Mouse (Mus musculus) gastrocnemius, adult 2 months (tissue): ENCODE data around the gene Bbc3. TPM values are rescaled to one million over a fixed set of nuclear protein-coding genes. Genes with fewer than 3 reads are reported as not detected.

Experiments
- DNase-seq: peaks from one replicate; pipeline ENCODE4 v3.0.0; 2022
- H3K27ac ChIP-seq: fragments of 200-600 bp; 2 replicates; pipeline ENCODE4 v1.8.1; 2022; ENCODE audit warnings: mild to moderate bottlenecking
- H3K4me3 ChIP-seq: fragments of 200-600 bp; 2 replicates; pipeline ENCODE4 v1.8.1; 2022; ENCODE audit warnings: mild to moderate bottlenecking, moderate library complexity
- CTCF ChIP-seq: fragments of 200-600 bp; IDR thresholded peaks from 2 replicates; pipeline ENCODE4 v1.8.1; 2022; ENCODE audit warnings: antibody characterized with exemption, mild to moderate bottlenecking, moderate library complexity
- intact Hi-C: fragments of 180-260 bp; cut with DNase I; formaldehyde crosslinking; loops from one replicate; pipeline ENCODE4 v1.15.1; 2025
- total RNA-seq, 2 experiments: library from RNA; stranded (reverse); gene quantifications; 2 replicates each; pipeline ENCODE4 v1.2.3; 2021

The Bbc3 gene
- total RNA-seq, 2 experiments from 2014 or later, result 1.4 to 2.9 TPM

- no peak overlapping the region for H3K4me3 ChIP-seq
- intact Hi-C loops, result loop anchor here (5.0 kb wide), 1 partner anchor 48 kb away; no protein-coding TSS in a partner anchor
- peak overlapping the region; percentile 59; the same call in 1 of the 2 replicates for H3K27ac ChIP-seq
- TF ChIP-seq CTCF, result no peak
- DNase-seq, result peak; percentile 43
Observed at GRCm38 (mm10) chr7:16329146-16329545, 21.0 kb downstream of the Bbc3 start.

- no peak for DNase-seq
- intact Hi-C loops, result no loop called here
- Histone ChIP-seq H3K4me3 (no peak overlapping the region), H3K27ac (no peak overlapping the region)
- TF ChIP-seq CTCF, result peak; percentile 17; the same call in 1 of the 2 replicates
Observed at GRCm38 (mm10) chr7:16337733-16338132, 29.5 kb downstream of the Bbc3 start.

GRCm38 (mm10) chr7:16344598-16344997 lies 36.4 kb downstream of the Bbc3 start:
- Histone ChIP-seq H3K27ac (no peak overlapping the region), H3K4me3 (no peak overlapping the region)
- intact Hi-C loops, result no loop called here
- TF ChIP-seq CTCF, result no peak
- DNase-seq, result no peak

GRCm38 (mm10) chr7:16345297-16345696 lies 37.1 kb downstream of the Bbc3 start:
- Histone ChIP-seq H3K27ac (no peak overlapping the region), H3K4me3 (no peak overlapping the region)
- TF ChIP-seq CTCF, result no peak
- DNase-seq, result no peak
- intact Hi-C loops, result no loop called here

- no peak for DNase-seq
- no peak overlapping the region for H3K4me3 ChIP-seq
- intact Hi-C loops, result no loop called here
- no peak overlapping the region for H3K27ac ChIP-seq
- no peak for TF ChIP-seq CTCF
Observed at GRCm38 (mm10) chr7:16349999-16350398, 41.8 kb downstream of the Bbc3 start.

- Histone ChIP-seq H3K27ac (no peak overlapping the region), H3K4me3 (no peak overlapping the region)
- intact Hi-C loops, result no loop called here
- no peak for DNase-seq
- no peak for TF ChIP-seq CTCF
Observed at GRCm38 (mm10) chr7:16355854-16356594, 47.8 kb downstream of the Bbc3 start.

- intact Hi-C loops, result no loop called here
- DNase-seq, result no peak
- H3K27ac ChIP-seq, result no peak overlapping the region
- TF ChIP-seq CTCF, result no peak
- H3K4me3 ChIP-seq, result no peak overlapping the region
Observed at GRCm38 (mm10) chr7:16357602-16358001, 49.4 kb downstream of the Bbc3 start.

- intact Hi-C loops, result no loop called here
- peak overlapping the region; percentile 53 for H3K27ac ChIP-seq
- no peak overlapping the region for H3K4me3 ChIP-seq
- no peak for DNase-seq
- no peak for TF ChIP-seq CTCF
Observed at GRCm38 (mm10) chr7:16364319-16364718, 56.1 kb downstream of the Bbc3 start.

GRCm38 (mm10) chr7:16364901-16365500 lies 56.8 kb downstream of the Bbc3 start:
- peak; percentile 18 for DNase-seq
- Histone ChIP-seq H3K4me3 (no peak overlapping the region), H3K27ac (peak overlapping the region; percentile 53)
- TF ChIP-seq CTCF, result no peak; the same call in 1 of the 2 replicates
- intact Hi-C loops, result no loop called here

GRCm38 (mm10) chr7:16366133-16366646 lies 58.0 kb downstream of the Bbc3 start:
- TF ChIP-seq CTCF, result no peak
- no peak overlapping the region for H3K4me3 ChIP-seq
- H3K27ac ChIP-seq, result peak overlapping the region; percentile 53
- peak; percentile 23 for DNase-seq
- intact Hi-C loops, result no loop called here

GRCm38 (mm10) chr7:16366669-16367068 lies 58.5 kb downstream of the Bbc3 start:
- DNase-seq, result no peak
- no peak overlapping the region for H3K4me3 ChIP-seq
- H3K27ac ChIP-seq, result peak overlapping the region; percentile 53; the same call in 1 of the 2 replicates
- intact Hi-C loops, result no loop called here
- TF ChIP-seq CTCF, result no peak

Other genes with a start within 250 kb of the Bbc3 start
- gene Zfp541, start 246.6 kb upstream of the Bbc3 start, total RNA-seq, result not detected
- 100 to 1,000 TPM in 1 of 2 experiments, 10 to 100 TPM in 1; 99.2 to 113 TPM for gene Napa, start 209.9 kb upstream of the Bbc3 start, total RNA-seq
- 10 to 100 TPM; 10.3 to 16.0 TPM for gene Kptn, start 188.5 kb upstream of the Bbc3 start, total RNA-seq
- under 1 TPM; 0.08 to 0.28 TPM for gene Slc8a2, start 178.6 kb upstream of the Bbc3 start, total RNA-seq
- 1 to 10 TPM; 1.5 to 2.0 TPM for gene Meis3, start 133.3 kb upstream of the Bbc3 start, total RNA-seq
- 1 to 10 TPM; 3.8 to 4.4 TPM for gene Dhx34, start 86.4 kb upstream of the Bbc3 start, total RNA-seq
- gene C5ar2, start 64.2 kb upstream of the Bbc3 start, total RNA-seq, result under 1 TPM; 0.18 to 0.39 TPM
- 1 to 10 TPM; 1.6 to 2.4 TPM for gene C5ar1, start 48.9 kb upstream of the Bbc3 start, total RNA-seq
- gene Inafm1, start 34.8 kb upstream of the Bbc3 start, total RNA-seq, result 10 to 100 TPM; 15.7 to 15.8 TPM
- gene Ccdc9, start 21.6 kb upstream of the Bbc3 start, total RNA-seq, result 10 to 100 TPM; 41.0 to 42.1 TPM
- 10 to 100 TPM; 21.6 to 34.8 TPM for gene Sae1, start 79.4 kb downstream of the Bbc3 start, total RNA-seq
- gene Zc3h4, start 92.5 kb downstream of the Bbc3 start, total RNA-seq, result 10 to 100 TPM; 29.9 to 32.0 TPM
- 10 to 100 TPM; 49.2 to 50.0 TPM for gene Tmem160, start 144.4 kb downstream of the Bbc3 start, total RNA-seq
- gene Npas1, start 169.3 kb downstream of the Bbc3 start, total RNA-seq, result not detected